Mouse (Mus musculus): ENCODE measurements at regions not wholly inside any gene's neighbourhood (a gene's known extent, or its start where the extent isn't known, plus 50 kb on each side); places are given as distances from the start of the nearest gene placed in this dataset.

DNA sequence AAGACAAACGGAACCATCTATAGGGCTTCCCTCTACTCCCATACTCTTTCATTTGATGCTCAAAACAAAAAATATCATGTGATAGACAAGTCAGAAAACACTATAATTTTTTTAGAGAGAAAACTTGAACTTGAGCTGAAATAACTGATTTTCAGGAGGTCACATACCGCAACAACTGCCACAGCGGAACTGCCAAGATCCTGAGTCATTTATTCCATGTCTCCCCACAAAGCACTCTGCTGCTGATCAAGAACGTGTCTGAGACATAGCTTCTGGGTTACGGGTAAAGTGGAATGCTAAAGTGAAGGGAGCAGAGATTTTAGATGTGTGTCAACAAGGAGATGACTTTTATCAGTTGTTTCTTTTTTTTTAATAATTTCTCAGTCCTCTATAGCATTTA, 122.8 kb upstream of the Col5a2 start:
- DNase-seq (ENCODE audit: low spot score) (no peak), ATAC-seq (replicated peaks; ENCODE audit: low FRiP score) (no peak)
- H3K27ac ChIP-seq (ENCODE audit: low read depth, low read length), result no peak overlapping the region
- 76% methylated on average over 5 of the region's 5 CpGs for WGBS
- H3K4me2 ChIP-seq, result no peak overlapping the region
- no peaks in the 10 kb centered on the region for H3K27me3 ChIP-seq (replicated peaks; ENCODE audit: control insufficient read depth, insufficient read depth, low read length)
- H3K9me3 ChIP-seq (ENCODE audit: control insufficient read depth, low read length), result no peaks in the 10 kb centered on the region
- no peaks in the 10 kb centered on the region for H3K36me3 ChIP-seq (ENCODE audit: control insufficient read depth, insufficient read depth, low read length)
- H3K4me3 ChIP-seq (ENCODE audit: low read depth, low read length), result no peak overlapping the region
- no peaks in the 10 kb centered on the region for H3K4me1 ChIP-seq (replicated peaks; ENCODE audit: control insufficient read depth, insufficient read depth, low read length)
- H3K9ac ChIP-seq (ENCODE audit: low read depth, low read length), result no peak overlapping the region

DNA sequence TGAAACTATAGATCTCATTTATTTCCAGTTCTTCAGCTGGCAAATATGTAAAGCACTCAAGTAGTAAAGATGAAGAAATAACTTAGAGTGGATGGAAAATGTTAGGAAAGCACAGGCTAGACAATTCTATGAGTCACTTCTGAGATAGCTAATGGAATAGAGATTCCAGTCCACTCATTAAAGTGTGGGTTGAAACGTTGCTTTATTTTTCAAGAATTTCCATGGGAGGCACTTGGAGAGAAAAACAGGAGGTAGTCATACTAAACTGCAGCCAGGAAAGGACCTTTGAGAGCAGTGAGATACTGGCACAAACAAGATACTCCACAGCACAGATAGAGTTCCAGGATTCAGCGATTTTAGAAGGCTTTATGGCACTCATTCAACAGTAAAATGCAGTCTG, 123.7 kb upstream of the Col5a2 start:
- no peaks in the 10 kb centered on the region for H3K9me3 ChIP-seq (ENCODE audit: control insufficient read depth, low read length)
- H3K27ac ChIP-seq (ENCODE audit: low read depth, low read length), result no peak overlapping the region
- H3K4me1 ChIP-seq (replicated peaks; ENCODE audit: control insufficient read depth, insufficient read depth, low read length), result no peaks in the 10 kb centered on the region
- H3K36me3 ChIP-seq (ENCODE audit: control insufficient read depth, insufficient read depth, low read length), result no peaks in the 10 kb centered on the region
- no peak for ATAC-seq (replicated peaks; ENCODE audit: low FRiP score)
- DNase-seq (ENCODE audit: low spot score), result no peak
- WGBS, result 58% methylated on average over 2 of the region's 2 CpGs
- no peak overlapping the region for H3K4me3 ChIP-seq (ENCODE audit: low read depth, low read length)
- H3K27me3 ChIP-seq (replicated peaks; ENCODE audit: control insufficient read depth, insufficient read depth, low read length), result no peaks in the 10 kb centered on the region
- no peak overlapping the region for H3K4me2 ChIP-seq
- no peak overlapping the region for H3K9ac ChIP-seq (ENCODE audit: low read depth, low read length)

DNA sequence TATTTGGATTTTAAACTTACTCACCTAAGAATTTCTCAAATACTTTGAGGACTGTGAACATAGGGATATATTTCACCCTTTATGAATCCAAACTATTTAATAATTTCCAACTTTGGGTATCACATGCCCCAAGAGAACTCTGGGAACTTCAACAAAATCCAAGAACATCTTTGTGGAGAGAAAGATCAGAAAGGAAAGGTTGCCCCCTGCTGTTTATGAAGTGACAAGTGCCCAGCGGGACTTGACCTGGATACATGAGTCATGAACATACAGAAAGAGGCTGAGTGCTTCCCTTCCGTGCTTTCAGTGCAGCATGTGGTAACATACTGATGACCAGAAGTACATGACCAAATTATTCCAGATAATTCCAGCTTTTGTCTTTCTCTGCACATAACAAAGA, 124.8 kb upstream of the Col5a2 start:
- ATAC-seq (replicated peaks; ENCODE audit: low FRiP score) (no peak), DNase-seq (ENCODE audit: low spot score) (no peak)
- H3K9ac ChIP-seq (ENCODE audit: low read depth, low read length), result no peak overlapping the region
- no peaks in the 10 kb centered on the region for H3K27me3 ChIP-seq (replicated peaks; ENCODE audit: control insufficient read depth, insufficient read depth, low read length)
- WGBS, result 24% methylated on average over 2 of the region's 2 CpGs
- no peaks in the 10 kb centered on the region for H3K4me1 ChIP-seq (replicated peaks; ENCODE audit: control insufficient read depth, insufficient read depth, low read length)
- H3K4me3 ChIP-seq (ENCODE audit: low read depth, low read length), result no peak overlapping the region
- H3K9me3 ChIP-seq (ENCODE audit: control insufficient read depth, low read length), result no peaks in the 10 kb centered on the region
- no peak overlapping the region for H3K27ac ChIP-seq (ENCODE audit: low read depth, low read length)
- H3K36me3 ChIP-seq (ENCODE audit: control insufficient read depth, insufficient read depth, low read length), result no peaks in the 10 kb centered on the region
- no peak overlapping the region for H3K4me2 ChIP-seq

DNA sequence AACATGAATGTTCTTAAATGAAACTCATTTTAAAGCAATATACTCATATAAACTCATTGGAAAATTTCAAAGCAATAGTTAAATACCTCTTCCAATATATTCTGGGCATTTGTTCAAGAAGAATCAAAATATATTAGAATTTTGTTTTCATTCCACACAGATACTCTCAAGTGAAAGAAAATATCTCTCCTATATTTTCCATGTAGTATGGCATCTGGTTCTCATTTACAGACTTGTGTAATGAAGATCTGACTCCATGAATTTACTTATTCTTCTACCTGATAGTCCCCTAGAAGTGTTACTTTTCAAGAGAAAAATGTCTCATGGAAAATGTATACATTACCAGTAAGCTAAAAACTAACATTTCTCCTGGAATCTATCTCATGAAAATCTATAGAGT, 144.2 kb upstream of the Col5a2 start:
- Histone ChIP-seq H3K9me3 (ENCODE audit: control insufficient read depth, low read length) (no peaks in the 10 kb centered on the region), H3K36me3 (ENCODE audit: control insufficient read depth, insufficient read depth, low read length) (no peaks in the 10 kb centered on the region), H3K4me2 (no peak overlapping the region), H3K27ac (ENCODE audit: low read depth, low read length) (no peak overlapping the region), H3K4me1 (replicated peaks; ENCODE audit: control insufficient read depth, insufficient read depth, low read length) (no peaks in the 10 kb centered on the region), H3K27me3 (replicated peaks; ENCODE audit: control insufficient read depth, insufficient read depth, low read length) (no peaks in the 10 kb centered on the region), H3K4me3 (ENCODE audit: low read depth, low read length) (no peak overlapping the region), H3K9ac (ENCODE audit: low read depth, low read length) (no peak overlapping the region)
- DNase-seq (ENCODE audit: low spot score), result no peak
- ATAC-seq (replicated peaks; ENCODE audit: low FRiP score), result no peak

DNA sequence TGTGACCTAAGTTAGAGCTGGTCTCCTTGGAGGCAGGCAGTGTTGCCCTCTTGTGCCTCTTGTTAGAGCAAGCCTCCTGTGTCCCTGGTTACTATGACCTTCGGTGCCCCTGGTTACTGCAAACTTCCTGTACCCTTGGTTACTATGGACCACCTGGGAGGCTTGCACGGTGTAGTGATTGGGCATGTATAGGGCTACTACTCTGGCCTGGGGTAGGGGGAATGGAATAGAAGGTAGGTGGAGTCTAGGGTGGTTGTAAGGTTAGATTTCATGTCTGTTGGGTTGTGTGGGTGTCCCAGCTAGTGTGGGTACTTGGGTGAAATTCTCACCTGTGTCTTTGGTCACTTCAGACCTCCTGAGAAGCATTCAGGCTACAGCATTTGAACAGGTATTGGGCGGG, 141.7 kb upstream of the Wdr75 start:
- Histone ChIP-seq H3K27ac (ENCODE audit: low read depth, low read length) (no peak overlapping the region), H3K4me2 (no peak overlapping the region), H3K36me3 (ENCODE audit: control insufficient read depth, insufficient read depth, low read length) (no peaks in the 10 kb centered on the region), H3K9ac (ENCODE audit: low read depth, low read length) (no peak overlapping the region), H3K4me3 (ENCODE audit: low read depth, low read length) (no peak overlapping the region), H3K27me3 (replicated peaks; ENCODE audit: control insufficient read depth, insufficient read depth, low read length) (no peaks in the 10 kb centered on the region), H3K4me1 (replicated peaks; ENCODE audit: control insufficient read depth, insufficient read depth, low read length) (no peaks in the 10 kb centered on the region), H3K9me3 (ENCODE audit: control insufficient read depth, low read length) (no peaks in the 10 kb centered on the region)
- DNase-seq (ENCODE audit: low spot score) (no peak), ATAC-seq (replicated peaks; ENCODE audit: low FRiP score) (no peak)
- 81% methylated on average over 3 of the region's 3 CpGs for WGBS

DNA sequence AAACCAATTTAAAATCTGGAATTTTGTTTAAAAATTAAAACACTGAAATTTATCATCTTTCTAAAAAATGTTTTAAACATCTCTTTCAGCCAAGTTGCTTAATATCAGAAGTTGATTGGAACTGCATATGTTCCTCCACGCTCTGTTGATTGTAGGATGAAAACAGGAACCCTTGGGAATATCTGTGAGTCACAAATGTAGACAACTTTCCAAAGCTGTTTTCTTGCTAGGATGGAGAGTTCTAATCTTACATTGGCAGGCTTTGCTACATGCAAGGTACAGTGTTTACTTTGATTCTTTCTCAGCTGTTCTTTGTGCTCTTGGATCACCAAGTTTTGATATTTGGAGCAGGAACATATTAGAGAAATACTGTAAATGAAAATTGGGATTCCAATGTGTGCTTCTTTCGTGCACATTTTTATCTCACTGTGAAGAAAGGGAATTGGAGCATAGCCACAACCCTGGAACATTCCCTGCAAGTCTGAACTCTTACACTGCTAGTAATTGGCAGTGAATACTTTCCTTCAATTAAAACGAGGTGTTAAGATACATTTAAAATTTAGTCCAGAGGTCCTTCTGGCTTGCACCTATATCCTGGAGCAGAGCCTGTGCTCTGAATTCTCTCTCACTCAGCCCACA, 131.0 kb upstream of the Wdr75 start:
- no peaks in the 10 kb centered on the region for H3K27me3 ChIP-seq (replicated peaks; ENCODE audit: control insufficient read depth, insufficient read depth, low read length)
- no peak overlapping the region for H3K27ac ChIP-seq (ENCODE audit: low read depth, low read length)
- ATAC-seq (replicated peaks; ENCODE audit: low FRiP score) (no peak), DNase-seq (ENCODE audit: low spot score) (no peak)
- no peaks in the 10 kb centered on the region for H3K36me3 ChIP-seq (ENCODE audit: control insufficient read depth, insufficient read depth, low read length)
- no peak overlapping the region for H3K4me3 ChIP-seq (ENCODE audit: low read depth, low read length)
- H3K9me3 ChIP-seq (ENCODE audit: control insufficient read depth, low read length), result no peaks in the 10 kb centered on the region
- no peaks in the 10 kb centered on the region for H3K4me1 ChIP-seq (replicated peaks; ENCODE audit: control insufficient read depth, insufficient read depth, low read length)
- H3K9ac ChIP-seq (ENCODE audit: low read depth, low read length), result no peak overlapping the region
- no peak overlapping the region for H3K4me2 ChIP-seq
- whole genome bisulfite sequencing, result 74% methylated on average over 3 of the region's 3 CpGs

DNA sequence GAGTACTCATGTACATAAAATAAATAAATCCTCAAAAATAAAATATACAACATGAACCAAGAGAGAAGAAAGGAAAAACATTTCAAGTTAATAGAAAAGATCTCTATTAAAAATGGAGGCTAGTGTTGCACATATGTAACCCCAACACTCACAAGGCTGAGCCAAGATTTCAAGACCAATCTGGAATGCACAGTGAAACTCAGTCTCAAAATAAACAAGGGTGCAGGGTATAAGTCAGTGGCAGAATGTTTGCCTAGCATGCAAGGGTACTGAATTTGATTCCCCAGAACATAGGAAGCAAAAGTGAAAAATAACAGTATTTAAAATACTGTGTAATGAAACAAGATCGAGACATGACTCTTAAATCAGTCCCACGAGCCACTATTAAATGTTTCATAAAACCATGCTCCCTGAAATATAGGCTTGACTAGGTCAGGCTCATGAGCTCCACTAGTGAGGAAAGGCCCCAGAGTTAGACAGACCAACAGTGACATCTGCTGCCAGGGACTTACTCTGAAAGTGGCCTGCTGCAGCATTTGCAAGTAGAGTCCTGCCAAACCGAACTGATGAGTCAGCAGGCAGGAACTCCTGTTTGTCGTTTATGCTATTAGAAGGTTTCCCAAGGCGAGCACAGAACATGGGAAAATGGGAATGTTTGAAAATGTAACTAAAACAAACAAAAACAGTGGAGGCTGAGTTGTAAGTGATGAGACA, 122.4 kb upstream of the Wdr75 start:
- H3K27me3 ChIP-seq (replicated peaks; ENCODE audit: control insufficient read depth, insufficient read depth, low read length), result no peaks in the 10 kb centered on the region
- no peak overlapping the region for H3K27ac ChIP-seq (ENCODE audit: low read depth, low read length)
- 47% methylated on average over 5 of the region's 5 CpGs for WGBS
- H3K4me3 ChIP-seq (ENCODE audit: low read depth, low read length), result no peak overlapping the region
- no peaks in the 10 kb centered on the region for H3K36me3 ChIP-seq (ENCODE audit: control insufficient read depth, insufficient read depth, low read length)
- H3K9me3 ChIP-seq (ENCODE audit: control insufficient read depth, low read length), result no peaks in the 10 kb centered on the region
- no peaks in the 10 kb centered on the region for H3K4me1 ChIP-seq (replicated peaks; ENCODE audit: control insufficient read depth, insufficient read depth, low read length)
- no peak overlapping the region for H3K9ac ChIP-seq (ENCODE audit: low read depth, low read length)
- no peak for DNase-seq (ENCODE audit: low spot score)
- H3K4me2 ChIP-seq, result no peak overlapping the region
- peak; percentile 65 for ATAC-seq (replicated peaks; ENCODE audit: low FRiP score)

DNA sequence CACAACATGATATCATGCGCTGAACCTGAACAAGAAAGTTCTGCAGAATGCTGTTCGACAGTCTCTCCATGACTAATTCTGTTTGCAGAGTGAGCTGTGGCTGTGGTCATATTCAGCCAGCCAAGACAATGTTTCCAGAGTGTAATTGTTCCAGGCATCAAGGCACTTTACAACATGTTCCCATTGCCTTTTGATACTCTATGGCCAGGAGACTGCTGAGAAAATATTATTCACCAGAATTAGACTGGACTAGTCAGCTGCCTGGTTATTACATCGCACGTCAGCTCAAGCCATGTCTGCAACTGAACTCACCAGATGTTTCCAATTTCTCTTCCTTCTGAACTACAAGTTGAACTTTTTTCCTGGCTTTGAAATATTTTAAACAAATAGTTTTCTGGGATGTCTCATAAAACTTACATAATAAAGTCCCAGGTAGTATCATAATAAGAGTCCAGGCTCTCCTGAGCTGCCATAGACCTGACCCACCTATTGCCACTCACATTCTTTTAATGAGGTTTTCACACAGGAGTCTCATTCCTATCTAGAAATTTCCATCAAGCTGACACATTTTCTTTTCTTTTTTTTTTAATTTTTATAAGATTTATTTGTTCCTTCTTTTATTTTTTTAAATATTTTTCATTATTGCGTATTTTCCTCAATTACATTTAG, 119.1 kb upstream of the Wdr75 start:
- DNase-seq (ENCODE audit: low spot score) (no peak), ATAC-seq (replicated peaks; ENCODE audit: low FRiP score) (no peak)
- H3K27ac ChIP-seq (ENCODE audit: low read depth, low read length), result no peak overlapping the region
- H3K27me3 ChIP-seq (replicated peaks; ENCODE audit: control insufficient read depth, insufficient read depth, low read length), result no peaks in the 10 kb centered on the region
- no peak overlapping the region for H3K9ac ChIP-seq (ENCODE audit: low read depth, low read length)
- H3K36me3 ChIP-seq (ENCODE audit: control insufficient read depth, insufficient read depth, low read length), result no peaks in the 10 kb centered on the region
- H3K9me3 ChIP-seq (ENCODE audit: control insufficient read depth, low read length), result no peaks in the 10 kb centered on the region
- WGBS, result 80% methylated on average over 5 of the region's 5 CpGs
- H3K4me3 ChIP-seq (ENCODE audit: low read depth, low read length), result no peak overlapping the region
- no peaks in the 10 kb centered on the region for H3K4me1 ChIP-seq (replicated peaks; ENCODE audit: control insufficient read depth, insufficient read depth, low read length)
- H3K4me2 ChIP-seq, result no peak overlapping the region
